Mouse (Mus musculus): ENCODE measurements around the gene Kmt2d. TPM values are rescaled to one million over a fixed set of nuclear protein-coding genes. Genes with fewer than 3 reads are reported as not detected.

The Kmt2d gene
- polyA plus RNA-seq, 2 experiments, result 3.9 to 5.7 TPM

DNA sequence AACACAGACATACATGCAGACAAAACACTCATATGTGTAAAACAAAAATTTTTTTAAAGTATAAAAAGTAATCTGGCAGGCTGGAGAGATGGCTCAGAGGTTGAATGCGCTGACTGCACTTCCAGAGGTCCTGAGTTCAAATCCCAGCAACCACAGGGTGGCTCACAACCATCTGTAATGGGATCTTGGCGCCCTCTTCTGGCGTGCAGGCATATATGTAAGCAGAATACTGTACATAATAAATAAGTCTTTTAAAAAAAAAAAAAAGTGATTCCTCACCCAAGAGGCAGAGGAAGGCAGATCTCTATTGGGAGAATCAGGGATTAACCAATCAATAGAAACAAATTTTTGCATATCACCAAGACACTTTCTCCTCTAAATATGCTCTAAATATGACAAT lies 47.6 kb downstream of the Kmt2d start:
- TF ChIP-seq CTCF (IDR thresholded peaks at IDR 0.05; ENCODE audit: low read depth) (peak; percentile 65), EP300 (IDR thresholded peaks at IDR 0.05; ENCODE audit: low read depth) (no peak)
- Histone ChIP-seq H3K4me1 (replicated peaks; ENCODE audit: control insufficient read depth in 2 of 2, insufficient read depth in 2 of 2, low read length in 1 of 2) (peaks cover 20 to 28% of the 10 kb centered on the region in 2 experiments), H3K27me3 (ENCODE audit: control insufficient read depth, insufficient read depth, low read length) (no peaks in the 10 kb centered on the region), H3K4me2 (ENCODE audit: low read depth) (no peak overlapping the region), H3K9me3 (ENCODE audit: control insufficient read depth, low read length) (no peaks in the 10 kb centered on the region), H3K27ac (no peak overlapping the region), H3K4me3 (ENCODE audit: insufficient read depth in 1 of 2, low read depth in 2 of 2, low read length in 2 of 2) (no peak overlapping the region), H3K9ac (replicated peaks) (no peak overlapping the region), H3K36me3 (replicated peaks; ENCODE audit: control insufficient read depth, insufficient read depth, low read depth) (peaks cover 52% of the 10 kb centered on the region)
- DNase-seq (ENCODE audit: low read depth in 3 of 3, low spot score in 3 of 3), result no peak
- no peak for ATAC-seq (ENCODE audit: insufficient read depth)
- 67% methylated on average over 3 of the region's 3 CpGs for WGBS (ENCODE audit: insufficient replicate concordance)

DNA sequence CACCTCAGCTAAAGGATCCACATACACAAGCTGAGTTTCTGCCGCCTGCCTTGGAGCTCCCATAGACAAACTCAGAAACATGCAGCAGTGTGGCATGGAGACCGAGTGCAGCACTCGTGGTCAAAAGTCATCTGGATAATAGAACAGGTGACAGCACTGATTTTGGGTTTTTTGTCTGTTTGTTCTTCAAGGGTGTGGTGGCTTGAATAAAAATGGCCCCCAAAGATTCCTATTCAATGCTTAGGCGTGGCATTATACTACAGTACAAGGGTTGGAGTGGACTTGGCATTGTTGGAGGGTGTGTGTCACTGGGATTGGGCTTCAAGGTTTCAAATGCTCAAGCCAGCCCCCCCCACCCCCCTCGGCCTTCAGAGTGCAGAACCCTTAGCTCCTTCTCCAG lies 48.9 kb downstream of the Kmt2d start:
- no peak for DNase-seq (ENCODE audit: low read depth in 3 of 3, low spot score in 3 of 3)
- H3K9me3 ChIP-seq (ENCODE audit: control insufficient read depth, low read length), result no peaks in the 10 kb centered on the region
- H3K4me1 ChIP-seq (replicated peaks; ENCODE audit: control insufficient read depth in 2 of 2, insufficient read depth in 2 of 2, low read length in 1 of 2), result peaks cover 9 to 17% of the 10 kb centered on the region in 2 experiments
- no peak overlapping the region for H3K4me2 ChIP-seq (ENCODE audit: low read depth)
- H3K36me3 ChIP-seq (replicated peaks; ENCODE audit: control insufficient read depth, insufficient read depth, low read depth), result peaks cover 53% of the 10 kb centered on the region
- H3K27ac ChIP-seq, result no peak overlapping the region
- H3K9ac ChIP-seq (replicated peaks), result no peak overlapping the region
- H3K27me3 ChIP-seq (ENCODE audit: control insufficient read depth, insufficient read depth, low read length), result no peaks in the 10 kb centered on the region
- WGBS (ENCODE audit: insufficient replicate concordance), result 82% methylated on average over 5 of the region's 5 CpGs
- H3K4me3 ChIP-seq (ENCODE audit: insufficient read depth in 1 of 2, low read depth in 2 of 2, low read length in 2 of 2), result no peak overlapping the region
- TF ChIP-seq EP300 (IDR thresholded peaks at IDR 0.05; ENCODE audit: low read depth) (no peak), CTCF (IDR thresholded peaks at IDR 0.05; ENCODE audit: low read depth) (no peak)
- ATAC-seq (ENCODE audit: insufficient read depth), result no peak

DNA sequence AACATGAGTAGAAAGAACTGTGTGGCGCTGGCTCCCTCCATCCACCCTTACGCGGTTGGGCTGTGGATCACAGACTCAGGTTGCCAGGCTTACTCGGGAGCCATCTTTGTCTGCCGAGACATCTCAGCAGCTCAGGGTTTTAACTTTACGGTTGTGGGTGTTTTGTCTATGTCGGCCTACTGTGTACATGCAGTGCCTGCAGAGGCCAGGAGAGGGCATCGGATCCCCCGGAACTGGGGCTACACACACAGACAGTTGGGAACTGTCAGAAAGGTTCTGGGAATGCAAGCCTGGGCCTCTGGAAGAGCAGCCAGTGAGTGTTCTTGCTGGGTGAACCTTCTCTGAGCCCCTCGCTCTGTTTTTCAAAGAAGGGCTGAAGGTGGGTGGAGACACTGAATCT lies 49.6 kb downstream of the Kmt2d start:
- no peak for DNase-seq (ENCODE audit: low read depth in 3 of 3, low spot score in 3 of 3)
- 63% methylated on average over 10 of the region's 10 CpGs for WGBS (ENCODE audit: insufficient replicate concordance)
- H3K36me3 ChIP-seq (replicated peaks; ENCODE audit: control insufficient read depth, insufficient read depth, low read depth), result peaks cover 57% of the 10 kb centered on the region

DNA sequence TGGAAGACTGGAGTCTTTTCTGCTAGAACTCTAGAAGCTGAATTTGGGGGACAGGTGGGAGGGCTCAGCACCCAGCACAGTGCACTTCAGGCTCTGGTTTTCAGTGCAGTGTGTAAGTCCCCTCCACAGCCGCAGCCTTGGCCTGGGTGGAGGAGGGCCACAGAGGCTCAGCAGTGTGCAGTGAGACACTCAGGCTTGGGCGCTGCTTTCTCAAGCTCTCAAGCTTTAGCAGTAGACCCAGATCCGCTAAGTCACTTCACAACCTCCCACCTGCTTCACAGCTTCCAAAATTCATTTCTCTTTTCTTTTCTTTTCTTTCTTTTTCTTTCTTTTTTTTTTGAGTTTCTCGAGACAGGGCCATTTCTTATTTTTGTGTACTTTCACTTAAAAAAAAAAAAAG lies 50.1 kb downstream of the Kmt2d start:
- ATAC-seq (ENCODE audit: insufficient read depth) (no peak), DNase-seq (ENCODE audit: low read depth in 3 of 3, low spot score in 3 of 3) (no peak)
- Histone ChIP-seq H3K9me3 (ENCODE audit: control insufficient read depth, low read length) (no peaks in the 10 kb centered on the region), H3K27me3 (ENCODE audit: control insufficient read depth, insufficient read depth, low read length) (no peaks in the 10 kb centered on the region), H3K36me3 (replicated peaks; ENCODE audit: control insufficient read depth, insufficient read depth, low read depth) (peaks cover 61% of the 10 kb centered on the region), H3K4me1 (replicated peaks; ENCODE audit: control insufficient read depth in 2 of 2, insufficient read depth in 2 of 2, low read length in 1 of 2) (peaks cover 0 to 5% of the 10 kb centered on the region in 2 experiments; a peak in 2 of 4 replicates), H3K27ac (no peak overlapping the region), H3K4me3 (ENCODE audit: insufficient read depth in 1 of 2, low read depth in 2 of 2, low read length in 2 of 2) (no peak overlapping the region), H3K9ac (replicated peaks) (no peak overlapping the region), H3K4me2 (ENCODE audit: low read depth) (no peak overlapping the region)
- TF ChIP-seq EP300 (IDR thresholded peaks at IDR 0.05; ENCODE audit: low read depth) (no peak), CTCF (IDR thresholded peaks at IDR 0.05; ENCODE audit: low read depth) (no peak)
- 87% methylated on average over 4 of the region's 4 CpGs for WGBS (ENCODE audit: insufficient replicate concordance)

More for the DNA sequence above, 49.6 kb downstream of the Kmt2d start:
- Histone ChIP-seq H3K4me1 (replicated peaks; ENCODE audit: control insufficient read depth in 2 of 2, insufficient read depth in 2 of 2, low read length in 1 of 2) (peaks cover 1 to 9% of the 10 kb centered on the region in 2 experiments), H3K4me3 (ENCODE audit: insufficient read depth in 1 of 2, low read depth in 2 of 2, low read length in 2 of 2) (no peak overlapping the region), H3K9me3 (ENCODE audit: control insufficient read depth, low read length) (no peaks in the 10 kb centered on the region), H3K27ac (no peak overlapping the region), H3K27me3 (ENCODE audit: control insufficient read depth, insufficient read depth, low read length) (no peaks in the 10 kb centered on the region), H3K9ac (replicated peaks) (no peak overlapping the region), H3K4me2 (ENCODE audit: low read depth) (no peak overlapping the region)
- ATAC-seq (ENCODE audit: insufficient read depth), result peak; percentile 44; the same call in 1 of the 2 replicates
- TF ChIP-seq CTCF (IDR thresholded peaks at IDR 0.05; ENCODE audit: low read depth), result peak; percentile 86
- no peak for TF ChIP-seq EP300 (IDR thresholded peaks at IDR 0.05; ENCODE audit: low read depth)

DNA sequence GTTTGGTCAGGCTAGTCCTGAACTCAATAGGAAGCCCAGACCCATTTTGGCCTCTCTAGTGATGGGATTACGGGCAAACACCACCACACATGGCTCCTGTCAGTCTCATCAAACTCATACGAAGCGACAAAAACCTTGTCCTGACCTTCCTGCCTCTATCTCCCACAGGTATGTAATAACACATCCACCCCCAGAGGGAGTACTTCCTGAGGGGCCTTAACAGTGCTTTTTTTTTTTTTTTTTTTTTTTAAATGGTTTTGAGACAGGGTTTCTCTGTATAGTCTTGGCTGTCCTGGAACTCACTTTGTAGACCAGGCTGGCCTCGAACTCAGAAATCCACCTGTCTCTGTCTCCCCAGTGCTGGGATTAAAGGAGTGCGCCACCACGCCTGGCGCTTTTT lies 52.8 kb downstream of the Kmt2d start:
- H3K4me2 ChIP-seq (ENCODE audit: low read depth), result no peak overlapping the region
- no peaks in the 10 kb centered on the region for H3K4me1 ChIP-seq (replicated peaks; ENCODE audit: control insufficient read depth in 2 of 2, insufficient read depth in 2 of 2, low read length in 1 of 2)
- no peak overlapping the region for H3K9ac ChIP-seq (replicated peaks)
- peaks cover 61% of the 10 kb centered on the region for H3K36me3 ChIP-seq (replicated peaks; ENCODE audit: control insufficient read depth, insufficient read depth, low read depth)
- no peaks in the 10 kb centered on the region for H3K27me3 ChIP-seq (ENCODE audit: control insufficient read depth, insufficient read depth, low read length)
- WGBS (ENCODE audit: insufficient replicate concordance), result 91% methylated on average over 7 of the region's 7 CpGs
- no peak overlapping the region for H3K27ac ChIP-seq
- ATAC-seq (ENCODE audit: insufficient read depth) (no peak), DNase-seq (ENCODE audit: low read depth in 3 of 3, low spot score in 3 of 3) (no peak)
- TF ChIP-seq EP300 (IDR thresholded peaks at IDR 0.05; ENCODE audit: low read depth), result no peak
- TF ChIP-seq CTCF (IDR thresholded peaks at IDR 0.05; ENCODE audit: low read depth), result 0 out of 2 replicates have a peak, but pooled peaks have one; percentile 5
- no peak overlapping the region for H3K4me3 ChIP-seq (ENCODE audit: insufficient read depth in 1 of 2, low read depth in 2 of 2, low read length in 2 of 2)
- H3K9me3 ChIP-seq (ENCODE audit: control insufficient read depth, low read length), result no peaks in the 10 kb centered on the region
